Mouse (Mus musculus) heart, embryonic 12.5 days (tissue): Measurements from ENCODE around the gene Slc36a1. TPM values are rescaled to one million over a fixed set of nuclear protein-coding genes. Genes with fewer than 3 reads are reported as not detected.

Source experiments
- ATAC-seq: fragments of 200-750 bp; cut with Nextera tagmentation; 2 replicates; pipeline ENCODE4 v1.8.0; 2017; ENCODE audit warnings: moderate TSS enrichment, moderate library complexity; ENCODE audit not compliant: insufficient number of reproducible peaks, low FRiP score
- H3K27ac ChIP-seq: fragments of 300-500 bp; sonication (generic); 2 replicates; pipeline ENCODE4 v1.5.1; 2016; ENCODE audit warnings: mild to moderate bottlenecking, moderate library complexity; ENCODE audit not compliant: poor library complexity, severe bottlenecking
- H3K27me3 ChIP-seq: fragments of 300-500 bp; sonication (generic); replicated peaks from 2 replicates; pipeline ENCODE4 v1.6.1; 2016; ENCODE audit warnings: mild to moderate bottlenecking, moderate library complexity
- H3K36me3 ChIP-seq: fragments of 300-500 bp; sonication (generic); 2 replicates; pipeline ENCODE4 v1.6.1; 2016; ENCODE audit warnings: mild to moderate bottlenecking, moderate library complexity
- H3K4me1 ChIP-seq: fragments of 300-500 bp; sonication (generic); replicated peaks from 2 replicates; pipeline ENCODE4 v1.6.1; 2016; ENCODE audit warnings: mild to moderate bottlenecking
- H3K4me2 ChIP-seq: fragments of 300-500 bp; sonication (generic); 2 replicates; pipeline ENCODE4 v1.6.1; 2016; ENCODE audit warnings: mild to moderate bottlenecking, moderate library complexity
- H3K4me3 ChIP-seq: fragments of 300-500 bp; sonication (generic); 2 replicates; pipeline ENCODE4 v1.5.1; 2016; ENCODE audit warnings: mild to moderate bottlenecking
- H3K9ac ChIP-seq: fragments of 300-500 bp; sonication (generic); 2 replicates; pipeline ENCODE4 v1.6.1; 2016; ENCODE audit warnings: mild to moderate bottlenecking, moderate library complexity
- H3K9me3 ChIP-seq: fragments of 300-500 bp; sonication (generic); replicated peaks from 2 replicates; pipeline ENCODE4 v1.6.1; 2016; ENCODE audit warnings: mild to moderate bottlenecking, moderate library complexity
- whole genome bisulfite sequencing: fragments of 180-500 bp; shearing (Covaris S2); methylation state at CpG from one replicate; pipeline ENCODE4 v1.1.7; 2016; 5-methylcytosine and 5-hydroxymethylcytosine counted together
- polyA plus RNA-seq: library from polyadenylated mRNA; unstranded; fragments of >200 nt; fragmentation: Nextera tagmentation; extraction: Ambion mirVana; gene quantifications from 2 replicates; pipeline ENCODE4 v1.2.1, GENCODE M21; 2016

The Slc36a1 gene
- 0.63 and 1.3 TPM in 2 replicates for polyA plus RNA-seq

GRCm38 (mm10) chr11:55204159-55204596, at the start of gene Slc36a1:
Gene Slc36a1 (plus strand): TSS chr11:55204350.
- peak; percentile 92 for ATAC-seq
- Histone ChIP-seq H3K27me3 (no peaks in the 10 kb centered on the region; the same call in 1 of the 2 replicates), H3K27ac (no peak within 1 kb of the TSS), H3K9me3 (no peaks in the 10 kb centered on the region), H3K9ac (peak within 1 kb of the TSS; percentile 81), H3K4me2 (peak within 1 kb of the TSS; percentile 100), H3K4me3 (peak within 1 kb of the TSS; percentile 80), H3K36me3 (no peaks in the 10 kb centered on the region), H3K4me1 (no peaks in the 10 kb centered on the region; the same call in 1 of the 2 replicates)
- under 1% methylated on average over 31 of the region's 31 CpGs for WGBS

GRCm38 (mm10) chr11:55154398-55155069, 49.6 kb upstream of the Slc36a1 start:
- 49% methylated on average over 3 of the region's 3 CpGs for WGBS
- no peaks in the 10 kb centered on the region for H3K9me3 ChIP-seq
- no peak for ATAC-seq
- H3K27ac ChIP-seq: no peak overlapping the region
- H3K4me3 ChIP-seq: no peak overlapping the region
- H3K9ac ChIP-seq: no peak overlapping the region
- H3K36me3 ChIP-seq: no peaks in the 10 kb centered on the region
- no peaks in the 10 kb centered on the region for H3K27me3 ChIP-seq
- H3K4me1 ChIP-seq: no peaks in the 10 kb centered on the region
- no peak overlapping the region for H3K4me2 ChIP-seq

DNA sequence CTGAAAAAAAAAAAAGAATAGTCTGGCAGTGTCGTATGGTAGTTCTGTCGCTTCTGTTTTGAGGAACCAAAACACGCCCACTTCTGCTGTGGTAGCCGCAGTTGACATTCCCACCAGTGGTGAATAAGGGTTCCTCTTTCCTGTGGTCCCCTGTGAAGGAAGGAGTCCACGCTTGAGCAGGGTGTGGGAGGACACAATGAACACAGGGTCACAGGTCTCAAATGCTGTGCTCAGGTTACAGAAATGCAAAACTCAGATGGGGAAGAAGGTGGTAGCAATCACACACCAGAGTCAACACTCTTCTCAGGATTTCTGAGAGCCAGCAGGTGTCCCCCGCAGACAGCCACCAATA, 49.1 kb upstream of the Slc36a1 start:
- no peak overlapping the region for H3K4me2 ChIP-seq
- no peak overlapping the region for H3K4me3 ChIP-seq
- H3K27ac ChIP-seq: no peak overlapping the region
- no peak for ATAC-seq
- no peaks in the 10 kb centered on the region for H3K4me1 ChIP-seq
- no peaks in the 10 kb centered on the region for H3K9me3 ChIP-seq
- WGBS: 74% methylated on average over 6 of the region's 6 CpGs
- no peaks in the 10 kb centered on the region for H3K27me3 ChIP-seq
- no peak overlapping the region for H3K9ac ChIP-seq
- no peaks in the 10 kb centered on the region for H3K36me3 ChIP-seq

DNA sequence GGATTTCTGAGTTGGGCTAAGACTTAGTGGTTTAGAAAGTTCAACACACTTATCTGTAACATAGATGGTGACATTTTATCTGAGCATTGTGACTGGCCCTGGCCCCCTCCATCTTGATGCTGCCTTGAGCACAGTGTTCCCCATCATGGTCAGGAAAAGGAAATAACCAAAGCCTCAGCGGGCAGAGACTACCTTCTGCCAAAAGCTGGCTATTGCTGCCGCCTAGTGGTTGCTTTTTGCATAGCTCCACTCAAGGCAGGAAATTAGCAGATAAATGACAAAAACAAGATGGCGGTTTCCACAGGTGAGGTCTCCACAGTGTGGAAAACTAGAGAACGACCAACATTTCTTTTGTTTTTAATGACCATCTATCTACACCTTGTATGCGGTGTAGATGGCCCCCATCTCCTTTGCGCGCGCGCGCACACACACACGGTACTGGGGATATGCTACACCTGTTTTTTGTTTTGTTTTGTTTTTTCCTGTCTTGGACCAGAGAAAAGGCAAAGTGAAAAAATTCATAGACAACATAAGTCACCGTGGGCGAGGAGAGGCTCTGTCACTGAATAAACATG, 45.3 kb upstream of the Slc36a1 start:
- Histone ChIP-seq H3K27me3 (0 out of 2 replicates have a peak, but pooled peaks cover 3% of the 10 kb centered on the region), H3K9me3 (no peaks in the 10 kb centered on the region), H3K4me2 (no peak overlapping the region), H3K27ac (no peak overlapping the region), H3K4me3 (no peak overlapping the region), H3K9ac (no peak overlapping the region), H3K4me1 (peaks cover 12% of the 10 kb centered on the region), H3K36me3 (no peaks in the 10 kb centered on the region)
- WGBS: 47% methylated on average over 13 of the region's 13 CpGs
- peak; percentile 43; the same call in 1 of the 2 replicates for ATAC-seq

GRCm38 (mm10) chr11:55162670-55163069, 41.5 kb upstream of the Slc36a1 start:
- Histone ChIP-seq H3K9me3 (no peaks in the 10 kb centered on the region), H3K4me2 (no peak overlapping the region), H3K9ac (no peak overlapping the region), H3K36me3 (no peaks in the 10 kb centered on the region), H3K4me3 (no peak overlapping the region), H3K4me1 (peaks cover 12% of the 10 kb centered on the region), H3K27me3 (0 out of 2 replicates have a peak, but pooled peaks cover 3% of the 10 kb centered on the region), H3K27ac (no peak overlapping the region)
- ATAC-seq: no peak
- WGBS: 42% methylated on average over 9 of the region's 9 CpGs

GRCm38 (mm10) chr11:55164723-55165122, 39.4 kb upstream of the Slc36a1 start:
- WGBS: 44% methylated on average over 3 of the region's 3 CpGs
- Histone ChIP-seq H3K4me3 (no peak overlapping the region), H3K4me2 (no peak overlapping the region), H3K9ac (no peak overlapping the region), H3K36me3 (no peaks in the 10 kb centered on the region), H3K27ac (no peak overlapping the region), H3K27me3 (0 out of 2 replicates have a peak, but pooled peaks cover 3% of the 10 kb centered on the region), H3K9me3 (no peaks in the 10 kb centered on the region), H3K4me1 (peaks cover 12% of the 10 kb centered on the region)
- ATAC-seq: no peak

DNA sequence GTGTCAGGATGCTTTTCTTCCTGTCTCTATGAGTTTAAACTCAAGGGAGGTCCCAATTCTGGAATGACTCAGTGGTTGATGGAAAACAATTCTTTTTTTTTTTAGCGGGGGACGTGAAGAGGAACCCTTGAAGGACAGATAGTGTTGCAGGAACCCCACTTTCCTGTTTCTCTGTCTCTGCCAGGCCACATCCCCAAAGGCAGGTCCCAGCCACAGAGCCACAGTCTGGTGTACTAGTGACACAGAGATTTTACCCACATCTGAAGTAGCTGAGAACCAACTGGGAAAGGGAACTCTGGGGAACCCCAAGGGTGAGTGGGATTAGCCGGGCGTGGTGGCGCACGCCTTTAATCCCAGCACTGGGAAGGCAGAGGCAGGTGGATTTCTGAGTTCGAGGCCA, 38.4 kb upstream of the Slc36a1 start:
- no peak overlapping the region for H3K9ac ChIP-seq
- H3K27me3 ChIP-seq: 0 out of 2 replicates have a peak, but pooled peaks cover 3% of the 10 kb centered on the region
- no peaks in the 10 kb centered on the region for H3K36me3 ChIP-seq
- H3K27ac ChIP-seq: no peak overlapping the region
- H3K9me3 ChIP-seq: no peaks in the 10 kb centered on the region
- peaks cover 12% of the 10 kb centered on the region for H3K4me1 ChIP-seq
- 85% methylated on average over 7 of the region's 7 CpGs for WGBS
- H3K4me2 ChIP-seq: no peak overlapping the region
- H3K4me3 ChIP-seq: no peak overlapping the region
- ATAC-seq: no peak

GRCm38 (mm10) chr11:55168504-55168903, 35.6 kb upstream of the Slc36a1 start:
- 78% methylated on average over 4 of the region's 4 CpGs for WGBS
- no peaks in the 10 kb centered on the region for H3K36me3 ChIP-seq
- no peak overlapping the region for H3K27ac ChIP-seq
- H3K4me1 ChIP-seq: no peaks in the 10 kb centered on the region
- H3K9ac ChIP-seq: no peak overlapping the region
- no peaks in the 10 kb centered on the region for H3K27me3 ChIP-seq
- no peak overlapping the region for H3K4me3 ChIP-seq
- H3K9me3 ChIP-seq: no peaks in the 10 kb centered on the region
- ATAC-seq: no peak
- no peak overlapping the region for H3K4me2 ChIP-seq

DNA sequence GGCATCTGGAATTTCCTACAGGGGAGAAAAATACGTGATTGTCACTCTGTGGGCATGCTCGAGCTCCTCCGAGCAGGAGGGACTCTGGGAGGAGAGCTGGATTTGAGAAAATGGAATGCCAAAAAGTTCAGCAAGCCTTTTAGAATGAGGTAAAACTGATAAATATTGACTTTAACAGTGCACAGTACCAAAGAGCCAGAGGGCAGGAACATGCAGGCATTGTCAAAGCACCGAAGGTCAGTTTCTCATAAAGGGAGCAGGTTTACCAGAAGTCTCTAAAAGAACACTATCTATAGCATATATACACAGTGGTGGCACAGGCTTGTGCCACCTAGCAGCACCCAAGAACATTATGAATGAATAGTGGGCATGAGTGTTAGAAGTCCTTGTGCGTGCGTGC, 35.2 kb upstream of the Slc36a1 start:
- WGBS: 84% methylated on average over 6 of the region's 6 CpGs
- H3K4me1 ChIP-seq: no peaks in the 10 kb centered on the region
- no peak overlapping the region for H3K9ac ChIP-seq
- no peaks in the 10 kb centered on the region for H3K27me3 ChIP-seq
- no peak overlapping the region for H3K4me2 ChIP-seq
- ATAC-seq: no peak
- no peaks in the 10 kb centered on the region for H3K36me3 ChIP-seq
- H3K9me3 ChIP-seq: no peaks in the 10 kb centered on the region
- no peak overlapping the region for H3K27ac ChIP-seq
- H3K4me3 ChIP-seq: no peak overlapping the region

DNA sequence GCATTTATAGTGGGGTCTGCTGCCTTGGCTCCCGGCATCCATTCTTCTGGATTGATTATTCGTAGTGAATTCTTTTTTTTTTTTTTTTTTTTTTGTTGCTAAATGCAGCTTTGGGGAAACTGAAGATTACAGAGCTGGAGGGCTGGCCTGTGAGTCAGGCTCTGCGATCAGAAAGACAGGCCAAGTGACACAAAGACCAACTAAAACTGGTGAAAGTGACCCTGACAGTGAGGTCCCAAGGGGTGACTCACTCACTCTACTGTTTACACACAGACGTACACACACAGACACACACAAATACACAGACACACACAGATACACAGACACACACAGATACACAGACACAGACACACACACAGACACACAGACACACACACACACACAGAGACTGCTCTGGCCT, 33.6 kb upstream of the Slc36a1 start:
- Histone ChIP-seq H3K9ac (no peak overlapping the region), H3K4me1 (no peaks in the 10 kb centered on the region), H3K27me3 (peaks cover 9% of the 10 kb centered on the region; the same call in 1 of the 2 replicates), H3K4me3 (no peak overlapping the region), H3K27ac (no peak overlapping the region), H3K36me3 (no peaks in the 10 kb centered on the region), H3K9me3 (no peaks in the 10 kb centered on the region), H3K4me2 (no peak overlapping the region)
- no peak for ATAC-seq
- 72% methylated on average over 4 of the region's 4 CpGs for WGBS

DNA sequence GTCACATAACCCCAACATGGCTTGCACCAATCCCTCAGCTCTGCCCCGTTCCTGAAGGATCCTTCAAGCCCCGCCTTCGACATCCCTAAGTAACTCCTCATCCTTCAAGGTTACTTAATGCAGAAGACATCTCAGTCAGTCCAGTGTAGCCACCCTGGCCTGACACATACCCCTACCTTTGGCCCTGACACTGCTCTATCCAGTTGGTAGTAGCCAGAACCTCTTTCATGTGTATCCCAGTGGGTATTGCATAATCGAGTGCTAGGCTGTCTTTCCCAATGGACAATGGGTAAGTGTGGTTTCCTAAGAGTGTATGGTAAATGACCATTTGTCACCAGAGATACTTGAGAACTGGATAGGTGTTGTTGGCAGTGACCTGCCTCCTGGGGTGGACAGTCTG, 25.3 kb upstream of the Slc36a1 start:
- Histone ChIP-seq H3K27me3 (peaks cover 12% of the 10 kb centered on the region; the same call in 1 of the 2 replicates), H3K4me3 (no peak overlapping the region), H3K4me2 (no peak overlapping the region), H3K4me1 (0 out of 2 replicates have a peak, but pooled peaks cover 5% of the 10 kb centered on the region), H3K9ac (no peak overlapping the region), H3K27ac (no peak overlapping the region), H3K36me3 (no peaks in the 10 kb centered on the region), H3K9me3 (no peaks in the 10 kb centered on the region)
- 78% methylated on average over 4 of the region's 4 CpGs for WGBS
- no peak; the same call in 1 of the 2 replicates for ATAC-seq
